Mouse (Mus musculus) stomach, embryonic 15.5 days (tissue): ENCODE results near the gene Kcnrg. TPM values are rescaled to one million over a fixed set of nuclear protein-coding genes. Genes with fewer than 3 reads are reported as not detected.
"Not testable (repeated sequence)": the region's sequence is repeated elsewhere in the genome, so short reads cannot be mapped to it uniquely, and the experiment has no call there.

ENCODE experiments used
- ATAC-seq: fragments of 200-750 bp; cut with Nextera tagmentation; 2 replicates; pipeline ENCODE4 v1.8.0; 2017; ENCODE audit warnings: low read depth, moderate number of reproducible peaks, moderate TSS enrichment; ENCODE audit not compliant: insufficient read depth, low FRiP score
- H3K27ac ChIP-seq: fragments of 300-500 bp; sonication (generic); 2 replicates; pipeline ENCODE4 v1.5.1; 2015; ENCODE audit warnings: mild to moderate bottlenecking, inconsistent platforms
- H3K27me3 ChIP-seq: fragments of 300-500 bp; sonication (generic); replicated peaks from 2 replicates; pipeline ENCODE4 v1.6.1; 2015; ENCODE audit warnings: inconsistent platforms
- H3K36me3 ChIP-seq: fragments of 300-500 bp; sonication (generic); 2 replicates; pipeline ENCODE4 v1.6.1; 2015; ENCODE audit warnings: inconsistent platforms
- H3K4me1 ChIP-seq: fragments of 300-500 bp; sonication (generic); 2 replicates; pipeline ENCODE4 v1.6.1; 2015; ENCODE audit warnings: inconsistent platforms
- H3K4me2 ChIP-seq: fragments of 300-500 bp; sonication (generic); 2 replicates; pipeline ENCODE4 v1.6.1; 2015; ENCODE audit warnings: mild to moderate bottlenecking, inconsistent platforms
- H3K4me3 ChIP-seq: fragments of 300-500 bp; sonication (generic); replicated peaks from 2 replicates; pipeline ENCODE4 v1.5.1; 2015; ENCODE audit warnings: inconsistent platforms
- H3K9ac ChIP-seq: fragments of 300-500 bp; sonication (generic); 2 replicates; pipeline ENCODE4 v1.6.1; 2015; ENCODE audit warnings: inconsistent platforms
- H3K9me3 ChIP-seq: fragments of 300-500 bp; sonication (generic); 2 replicates; pipeline ENCODE4 v1.6.1; 2016; ENCODE audit warnings: inconsistent platforms
- WGBS: fragments of 180-500 bp; shearing (Covaris S2); methylation state at CpG from one replicate; pipeline ENCODE4 v1.1.7; 2015; 5-methylcytosine and 5-hydroxymethylcytosine counted together
- polyA plus RNA-seq: library from polyadenylated mRNA; unstranded; fragments of >200 nt; fragmentation: Nextera tagmentation; extraction: Ambion mirVana; gene quantifications from 2 replicates; pipeline ENCODE4 v1.2.1, GENCODE M21; 2015

The Kcnrg gene
- polyA plus RNA-seq: 0.84 and 0.87 TPM in 2 replicates

DNA sequence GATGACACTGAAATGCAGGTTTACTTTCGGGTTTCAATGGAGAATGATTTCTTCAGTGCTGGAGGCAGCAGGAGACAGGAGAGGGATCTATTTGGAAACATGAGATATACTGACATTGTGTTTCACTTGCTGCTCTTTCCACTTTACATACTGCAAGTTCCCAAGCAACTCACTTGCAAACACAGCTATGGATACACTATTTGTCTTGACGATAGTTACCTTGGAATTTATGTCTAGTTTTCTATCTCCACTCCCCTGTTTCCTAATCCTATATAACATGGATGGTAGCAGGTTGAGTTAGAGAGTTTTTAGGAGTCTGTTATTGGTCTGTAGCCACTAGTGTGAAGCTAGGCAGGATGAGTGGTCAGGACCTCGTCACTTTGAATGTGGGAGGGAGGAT is at the start of gene Kcnrg:
Gene Kcnrg, plus strand, starts transcription at position 301 of the 400 bp plus-strand sequence.
- no peak for ATAC-seq
- Histone ChIP-seq H3K9ac (no peak within 1 kb of the TSS), H3K27me3 (no peaks in the 10 kb centered on the region), H3K27ac (no peak within 1 kb of the TSS), H3K36me3 (peaks cover 12% of the 10 kb centered on the region; the same call in 1 of the 2 replicates), H3K4me3 (no peak within 1 kb of the TSS), H3K4me2 (no peak within 1 kb of the TSS), H3K9me3 (no peaks in the 10 kb centered on the region), H3K4me1 (no peaks in the 10 kb centered on the region)
- WGBS: 81% methylated on average over 3 of the region's 3 CpGs

DNA sequence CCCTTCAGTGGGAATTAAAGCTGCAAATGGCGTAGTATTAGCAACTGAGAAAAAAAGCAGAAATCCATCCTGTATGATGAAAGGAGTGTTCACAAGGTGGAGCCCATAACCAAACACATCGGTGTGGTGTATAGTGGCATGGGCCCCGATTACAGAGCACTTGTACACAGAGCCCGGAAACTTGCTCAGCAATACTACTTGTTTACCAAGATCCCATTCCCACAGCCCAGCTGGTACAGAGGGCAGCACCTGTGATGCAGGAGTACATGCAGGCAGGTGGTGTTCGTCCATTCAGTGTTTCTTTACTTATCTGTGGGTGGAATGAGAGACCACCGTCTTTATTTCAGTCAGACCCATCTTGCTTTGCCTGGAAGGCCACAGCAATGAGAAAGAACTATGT is 48.4 kb upstream of the Kcnrg start:
- no peak overlapping the region for H3K4me3 ChIP-seq
- ATAC-seq: no peak
- no peaks in the 10 kb centered on the region for H3K27me3 ChIP-seq
- H3K9ac ChIP-seq: no peak overlapping the region
- H3K4me2 ChIP-seq: no peak overlapping the region
- no peaks in the 10 kb centered on the region for H3K36me3 ChIP-seq
- 66% methylated on average over 6 of the region's 6 CpGs for WGBS
- no peaks in the 10 kb centered on the region for H3K9me3 ChIP-seq
- H3K27ac ChIP-seq: 0 out of 2 replicates have a peak overlapping the region, but pooled peaks have one; percentile 26
- peaks cover 4% of the 10 kb centered on the region; the same call in 1 of the 2 replicates for H3K4me1 ChIP-seq

DNA sequence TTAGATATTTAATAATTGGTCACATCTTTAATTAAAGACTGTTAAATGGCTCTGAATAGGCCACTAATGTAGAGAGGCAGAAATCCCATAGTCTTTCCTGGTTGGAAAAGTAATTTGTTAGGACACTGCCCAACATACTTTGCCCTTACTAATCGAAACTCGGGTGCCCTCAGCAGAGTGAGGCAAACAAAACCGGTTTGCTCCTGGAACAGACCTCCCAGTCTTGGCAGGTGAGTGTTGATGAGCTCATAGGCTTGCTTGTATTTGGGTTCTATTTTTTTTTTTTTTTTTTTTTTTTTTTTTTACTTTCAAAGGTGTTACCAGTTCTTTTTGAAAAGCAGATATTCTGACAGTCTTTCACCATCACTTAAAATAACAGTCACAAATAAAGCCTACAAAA is 47.4 kb upstream of the Kcnrg start:
- peaks cover 4% of the 10 kb centered on the region; the same call in 1 of the 2 replicates for H3K4me1 ChIP-seq
- H3K4me3 ChIP-seq: no peak overlapping the region
- H3K4me2 ChIP-seq: no peak overlapping the region
- no peaks in the 10 kb centered on the region for H3K36me3 ChIP-seq
- no peaks in the 10 kb centered on the region for H3K9me3 ChIP-seq
- H3K27ac ChIP-seq: no peak overlapping the region
- no peak overlapping the region for H3K9ac ChIP-seq
- ATAC-seq: no peak
- no peaks in the 10 kb centered on the region for H3K27me3 ChIP-seq
- 60% methylated on average over 3 of the region's 3 CpGs for WGBS

DNA sequence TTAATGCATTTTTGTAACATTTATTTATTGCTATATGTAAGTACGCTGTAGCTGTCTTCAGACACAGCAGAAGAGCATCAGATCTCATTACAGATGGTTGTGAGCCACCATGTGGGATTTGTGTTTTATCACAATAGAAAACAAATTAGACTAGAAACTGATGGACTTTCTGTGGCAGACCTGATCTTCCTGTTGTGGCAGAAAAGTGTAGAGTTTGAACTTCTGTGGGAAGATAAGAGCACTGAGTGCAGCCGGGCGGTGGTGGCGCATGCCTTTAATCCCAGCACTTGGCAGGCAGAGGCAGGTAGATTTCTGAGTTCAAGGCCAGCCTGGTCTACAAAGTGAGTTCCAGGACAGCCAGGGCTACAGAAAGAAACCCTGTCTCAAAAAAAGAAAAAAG is 41.0 kb upstream of the Kcnrg start:
- not testable (repeated sequence) for H3K9me3 ChIP-seq, H3K9ac ChIP-seq, H3K4me2 ChIP-seq, H3K27ac ChIP-seq, H3K4me3 ChIP-seq, ATAC-seq, H3K27me3 ChIP-seq, H3K36me3 ChIP-seq, H3K4me1 ChIP-seq
- WGBS: 88% methylated on average over 4 of the region's 4 CpGs

DNA sequence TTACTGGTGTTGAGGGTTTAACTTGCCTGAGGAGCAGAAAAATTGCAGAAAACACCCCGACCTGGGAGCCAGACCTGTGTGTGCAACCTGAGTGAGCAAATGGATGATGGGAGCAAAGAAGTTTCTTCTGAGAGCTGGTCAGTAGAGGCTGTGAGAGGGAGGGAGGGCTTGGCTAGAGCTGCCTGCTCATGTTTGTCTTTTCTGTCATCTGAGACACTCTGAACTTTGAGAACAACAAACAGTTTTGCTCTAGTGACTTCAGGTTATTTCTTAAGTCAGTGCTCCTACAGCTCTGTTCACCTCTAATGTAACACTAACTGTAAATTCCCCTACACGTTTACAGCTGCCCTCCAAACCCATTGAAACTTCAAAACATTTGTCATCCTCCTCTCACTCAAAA is 37.9 kb upstream of the Kcnrg start:
- no peaks in the 10 kb centered on the region for H3K4me1 ChIP-seq
- no peak overlapping the region for H3K4me2 ChIP-seq
- no peaks in the 10 kb centered on the region for H3K36me3 ChIP-seq
- no peaks in the 10 kb centered on the region for H3K27me3 ChIP-seq
- H3K27ac ChIP-seq: no peak overlapping the region
- no peak for ATAC-seq
- H3K4me3 ChIP-seq: no peak overlapping the region
- H3K9me3 ChIP-seq: no peaks in the 10 kb centered on the region
- H3K9ac ChIP-seq: no peak overlapping the region
- WGBS: 47% methylated on average over 2 of the region's 2 CpGs

DNA sequence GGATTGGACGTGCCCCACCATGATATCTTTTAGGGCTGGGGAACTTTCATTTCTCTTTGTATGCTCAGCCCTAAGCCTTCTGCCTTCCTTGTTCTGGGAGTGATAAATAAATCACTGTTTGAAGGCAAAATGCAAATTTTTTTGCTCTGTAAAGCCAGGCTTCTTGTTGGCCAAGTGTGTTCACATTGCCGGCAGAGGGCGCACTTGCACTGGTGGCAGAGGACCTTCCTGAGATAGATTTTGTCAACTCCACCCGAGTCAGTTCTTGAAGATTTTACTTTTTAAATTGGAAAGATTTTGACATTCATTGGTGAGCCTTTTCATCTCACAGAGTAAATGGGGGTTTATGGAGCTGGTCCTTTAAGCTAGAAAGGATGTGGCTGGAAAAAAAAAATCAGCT is 35.9 kb upstream of the Kcnrg start:
- H3K4me3 ChIP-seq: no peak overlapping the region
- no peak overlapping the region for H3K9ac ChIP-seq
- no peaks in the 10 kb centered on the region for H3K9me3 ChIP-seq
- peak overlapping the region; percentile 12; the same call in 1 of the 2 replicates for H3K4me2 ChIP-seq
- no peaks in the 10 kb centered on the region for H3K27me3 ChIP-seq
- no peak for ATAC-seq
- WGBS: 10% methylated on average over 4 of the region's 4 CpGs
- no peak overlapping the region for H3K27ac ChIP-seq
- H3K4me1 ChIP-seq: no peaks in the 10 kb centered on the region
- no peaks in the 10 kb centered on the region for H3K36me3 ChIP-seq

DNA sequence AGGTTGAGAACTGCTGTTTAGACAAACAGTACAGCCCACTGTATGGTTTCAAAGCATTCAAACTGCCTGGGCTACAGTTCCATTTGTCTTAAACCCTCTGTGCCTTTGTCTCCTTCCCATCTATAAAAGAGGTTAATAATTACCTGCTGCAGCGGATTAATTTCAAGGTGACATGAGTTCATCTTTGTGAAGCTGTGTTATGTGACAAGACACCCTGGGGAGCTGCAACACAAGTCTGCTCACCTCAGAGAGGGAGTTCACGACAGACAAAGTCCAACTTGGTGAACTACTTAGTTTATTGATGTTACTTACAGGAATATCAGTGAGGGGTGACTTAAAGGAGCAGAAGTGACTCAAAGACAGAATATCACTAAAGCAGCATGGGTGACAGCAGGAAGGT is 35.1 kb upstream of the Kcnrg start:
- H3K27me3 ChIP-seq: no peaks in the 10 kb centered on the region
- H3K9ac ChIP-seq: no peak overlapping the region
- H3K4me2 ChIP-seq: no peak overlapping the region
- no peak overlapping the region for H3K4me3 ChIP-seq
- no peaks in the 10 kb centered on the region for H3K36me3 ChIP-seq
- no peak overlapping the region for H3K27ac ChIP-seq
- no peaks in the 10 kb centered on the region for H3K9me3 ChIP-seq
- H3K4me1 ChIP-seq: no peaks in the 10 kb centered on the region
- no peak for ATAC-seq
- 66% methylated on average over 2 of the region's 2 CpGs for WGBS

DNA sequence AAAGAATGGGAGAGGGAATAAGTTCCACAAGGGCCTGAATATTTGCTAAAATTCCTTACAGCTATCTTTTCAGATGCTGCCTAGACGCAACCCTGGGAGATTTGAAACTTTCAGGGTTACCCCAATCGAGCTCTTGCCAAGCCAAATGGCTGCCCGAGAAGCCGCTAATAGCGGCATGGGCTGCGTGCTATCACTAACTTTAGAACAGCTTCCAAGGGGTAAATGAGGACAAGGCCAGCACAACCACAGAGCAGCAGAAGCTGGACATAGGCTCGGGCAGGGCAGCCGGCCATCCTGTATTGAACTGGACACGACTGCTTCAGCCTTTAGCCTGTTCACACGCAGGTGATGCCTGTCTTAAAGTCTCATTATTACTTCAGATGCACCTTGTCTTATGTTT is 32.2 kb upstream of the Kcnrg start:
- H3K4me1 ChIP-seq: no peaks in the 10 kb centered on the region
- no peaks in the 10 kb centered on the region for H3K36me3 ChIP-seq
- H3K9ac ChIP-seq: no peak overlapping the region
- no peak overlapping the region for H3K4me2 ChIP-seq
- no peak overlapping the region for H3K27ac ChIP-seq
- no peak overlapping the region for H3K4me3 ChIP-seq
- ATAC-seq: no peak
- no peaks in the 10 kb centered on the region for H3K27me3 ChIP-seq
- no peaks in the 10 kb centered on the region for H3K9me3 ChIP-seq
- 85% methylated on average over 10 of the region's 10 CpGs for WGBS

DNA sequence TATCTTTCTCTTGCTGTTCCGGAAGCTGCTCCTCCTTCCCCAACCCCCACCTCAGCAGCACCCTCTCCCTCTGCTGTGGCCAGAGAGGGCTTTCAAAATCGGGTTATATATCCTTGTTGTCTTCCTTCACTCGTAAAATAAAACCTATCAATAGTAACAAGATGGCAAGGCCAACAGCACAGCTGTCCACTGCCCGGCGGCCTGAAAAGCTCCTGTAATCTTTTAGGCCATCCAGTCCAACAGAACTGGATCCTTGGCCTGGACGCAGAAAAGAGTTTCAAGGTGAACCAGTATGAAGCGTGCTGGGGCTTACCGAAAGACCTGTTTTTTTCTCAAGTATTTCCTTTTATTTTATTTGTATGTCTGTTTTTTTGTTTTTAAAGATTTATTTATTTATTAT is 31.3 kb upstream of the Kcnrg start:
- 84% methylated on average over 8 of the region's 8 CpGs for WGBS
- H3K9ac ChIP-seq: no peak overlapping the region
- no peaks in the 10 kb centered on the region for H3K27me3 ChIP-seq
- no peak overlapping the region for H3K27ac ChIP-seq
- no peak overlapping the region for H3K4me3 ChIP-seq
- no peak overlapping the region for H3K4me2 ChIP-seq
- H3K36me3 ChIP-seq: no peaks in the 10 kb centered on the region
- H3K4me1 ChIP-seq: no peaks in the 10 kb centered on the region
- no peak for ATAC-seq
- H3K9me3 ChIP-seq: no peaks in the 10 kb centered on the region

DNA sequence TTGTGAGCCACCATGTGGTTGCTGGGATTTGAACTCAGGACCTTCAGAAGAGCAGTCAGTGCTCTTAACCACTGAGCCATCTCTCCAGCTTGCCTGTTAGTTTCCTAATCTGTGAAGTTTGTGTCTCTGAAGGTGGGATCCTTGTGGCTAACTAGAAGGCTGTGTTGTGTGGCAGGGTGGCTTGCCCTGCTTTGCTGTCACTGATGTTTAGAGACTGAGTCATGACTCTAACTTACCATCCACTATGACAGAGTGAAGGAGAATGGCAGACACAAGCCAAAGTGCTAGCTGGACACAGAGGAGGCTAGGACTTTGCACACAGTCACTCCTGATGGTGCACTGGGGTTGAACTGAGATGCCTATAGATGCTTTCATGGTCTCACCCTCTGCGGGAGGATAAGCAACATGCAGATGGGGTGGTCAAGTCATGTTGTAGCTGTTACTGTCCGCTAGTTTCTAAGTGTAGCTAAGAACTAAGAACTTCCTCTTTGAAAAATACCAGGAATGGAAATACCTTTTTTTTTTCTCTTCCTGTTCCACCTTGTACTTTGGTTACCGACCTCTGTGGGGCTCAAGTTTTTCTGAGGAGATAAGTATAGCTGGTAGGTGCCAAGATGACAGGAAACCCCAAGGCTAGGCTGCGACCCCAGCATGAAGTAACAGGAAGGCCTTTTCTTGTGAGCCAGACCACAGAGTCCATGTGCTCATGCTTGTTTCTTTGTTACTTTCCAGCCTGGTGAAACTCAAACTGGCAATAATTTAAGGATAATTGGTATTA is 17.8 kb upstream of the Kcnrg start:
- WGBS: 63% methylated on average over 4 of the region's 4 CpGs
- H3K36me3 ChIP-seq: no peaks in the 10 kb centered on the region
- no peak for ATAC-seq

DNA sequence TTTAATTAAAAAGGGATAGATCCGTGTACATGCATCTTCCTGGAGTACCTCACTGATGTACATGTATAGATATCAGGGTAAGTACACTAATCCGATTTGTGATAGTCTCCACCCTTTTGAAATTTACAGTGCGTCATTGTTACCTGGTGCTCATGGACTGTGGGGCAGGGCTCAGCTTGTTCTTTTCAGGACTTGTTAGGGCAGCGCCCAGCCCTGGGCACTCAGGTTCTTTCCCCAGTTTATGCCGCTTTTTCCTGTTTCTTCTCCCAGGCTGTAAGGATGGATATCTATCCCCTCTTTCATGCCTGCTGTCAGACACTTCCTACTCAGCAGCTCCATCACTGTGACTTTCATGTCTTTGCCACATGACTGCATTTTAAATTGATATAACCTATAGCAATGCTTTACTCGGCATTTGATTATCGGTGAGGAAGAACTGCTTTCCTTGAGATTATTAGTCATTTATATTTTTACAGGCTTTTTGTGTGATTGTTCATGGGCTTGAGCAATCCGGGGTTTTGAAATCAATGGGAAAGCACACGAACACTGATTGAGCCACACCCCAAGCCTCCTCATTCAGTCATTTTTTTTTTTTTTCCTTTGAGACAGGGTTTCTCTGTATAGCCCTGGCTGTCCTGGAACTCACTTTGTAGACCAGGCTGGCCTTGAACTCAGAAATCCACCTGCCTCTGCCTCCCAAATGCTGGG is 10.4 kb upstream of the Kcnrg start:
- peaks cover 10% of the 10 kb centered on the region; the same call in 1 of the 2 replicates for H3K4me1 ChIP-seq
- H3K36me3 ChIP-seq: no peaks in the 10 kb centered on the region
- ATAC-seq: no peak
- no peak overlapping the region for H3K9ac ChIP-seq
- WGBS: 77% methylated on average over 9 of the region's 9 CpGs
- peak overlapping the region; percentile 37; the same call in 1 of the 2 replicates for H3K27ac ChIP-seq
- no peak overlapping the region for H3K4me3 ChIP-seq
- H3K4me2 ChIP-seq: no peak overlapping the region
- no peaks in the 10 kb centered on the region for H3K9me3 ChIP-seq
- H3K27me3 ChIP-seq: no peaks in the 10 kb centered on the region

More for the DNA sequence above, 17.8 kb upstream of the Kcnrg start:
- Histone ChIP-seq H3K9ac (no peak overlapping the region), H3K4me1 (no peaks in the 10 kb centered on the region), H3K27ac (no peak overlapping the region), H3K4me2 (no peak overlapping the region), H3K27me3 (no peaks in the 10 kb centered on the region), H3K9me3 (no peaks in the 10 kb centered on the region), H3K4me3 (no peak overlapping the region)

DNA sequence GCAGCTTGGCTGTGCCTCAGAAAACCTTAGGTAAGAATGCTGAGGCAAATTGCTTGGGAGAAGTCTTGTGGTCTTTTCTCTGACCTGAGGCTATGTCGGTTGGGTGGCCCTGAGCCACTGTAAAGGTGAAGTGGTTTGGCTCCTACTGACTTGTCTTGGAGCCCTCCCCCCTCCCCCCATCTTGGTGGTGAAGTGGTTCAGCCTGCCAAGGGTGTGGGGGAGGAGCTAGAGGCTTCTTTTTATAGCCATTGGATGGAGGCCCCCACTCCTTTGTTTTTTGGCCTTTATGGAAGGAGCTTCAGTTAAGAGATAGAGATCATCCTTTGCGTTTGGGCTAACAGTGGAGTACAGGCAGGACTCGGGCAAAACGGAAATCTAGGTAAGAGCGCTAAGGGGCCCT is 9.3 kb upstream of the Kcnrg start, which contains the start of gene Trim13:
Gene Trim13, plus strand, starts transcription at position 280 of the 400 bp plus-strand sequence.
- Histone ChIP-seq H3K27ac (peak within 1 kb of the TSS; percentile 37; the same call in 1 of the 2 replicates), H3K36me3 (no peaks in the 10 kb centered on the region), H3K4me1 (peaks cover 10% of the 10 kb centered on the region; the same call in 1 of the 2 replicates), H3K27me3 (no peaks in the 10 kb centered on the region), H3K4me3 (peak within 1 kb of the TSS; percentile 85), H3K9me3 (no peaks in the 10 kb centered on the region), H3K4me2 (peak within 1 kb of the TSS; percentile 58), H3K9ac (no peak within 1 kb of the TSS)
- no peak for ATAC-seq
- WGBS: 48% methylated on average over 5 of the region's 5 CpGs
